Mouse (Mus musculus) thymus, postnatal 10 days (tissue): ENCODE measurements around the gene Magi2.
"Not testable (repeated sequence)": the region's sequence is repeated elsewhere in the genome, so short reads cannot be mapped to it uniquely, and the experiment has no call there.

Source experiments
- DNase-seq, 2 experiments: peaks; one replicate each; pipeline ENCODE4 v3.0.0; 2021; ENCODE audit warnings: low spot score in 2 of 2

The Magi2 gene

GRCm38 (mm10) chr5:19226866-19227243 is at the start of gene Magi2:
Magi2 (plus strand) TSS chr5:19227036.
- DNase-seq = no peak

- DNase-seq = no peak
These were observed 48.2 kb upstream of the Magi2 start for GRCm38 (mm10) chr5:19178594-19178993.

GRCm38 (mm10) chr5:19186175-19186574 is 40.7 kb upstream of the Magi2 start:
- DNase-seq = no peak

GRCm38 (mm10) chr5:19211665-19212064 is 15.2 kb upstream of the Magi2 start:
- DNase-seq = no peak

- no peak for DNase-seq
These were observed 531 bp upstream of the Magi2 start for GRCm38 (mm10) chr5:19226144-19226865.

- DNase-seq = no peak
These were observed 445 bp downstream of the Magi2 start for GRCm38 (mm10) chr5:19227281-19227680.

GRCm38 (mm10) chr5:19227791-19228331 is 1.0 kb downstream of the Magi2 start:
- DNase-seq = no peak

- no peak for DNase-seq
These were observed 15.0 kb downstream of the Magi2 start for GRCm38 (mm10) chr5:19241797-19242196.

- no peak for DNase-seq
These were observed 19.6 kb downstream of the Magi2 start for GRCm38 (mm10) chr5:19246426-19246825.

GRCm38 (mm10) chr5:19247266-19247665 is 20.4 kb downstream of the Magi2 start:
- DNase-seq = no peak

GRCm38 (mm10) chr5:19262816-19263215 is 36.0 kb downstream of the Magi2 start:
- no peak for DNase-seq

GRCm38 (mm10) chr5:19264627-19265026 is 37.8 kb downstream of the Magi2 start:
- DNase-seq = no peak

- no peak for DNase-seq
These were observed 65.7 kb downstream of the Magi2 start for GRCm38 (mm10) chr5:19292581-19292980.

GRCm38 (mm10) chr5:19306656-19307055 is 79.8 kb downstream of the Magi2 start:
- DNase-seq = no peak

GRCm38 (mm10) chr5:19309870-19310269 is 83.0 kb downstream of the Magi2 start:
- DNase-seq = no peak

GRCm38 (mm10) chr5:19322532-19322931 is 95.7 kb downstream of the Magi2 start:
- no peak for DNase-seq

GRCm38 (mm10) chr5:19337561-19337960 is 110.7 kb downstream of the Magi2 start:
- no peak for DNase-seq

GRCm38 (mm10) chr5:19368175-19368574 is 141.3 kb downstream of the Magi2 start:
- DNase-seq = no peak

- DNase-seq = no peak
These were observed 169.0 kb downstream of the Magi2 start for GRCm38 (mm10) chr5:19395876-19396275.

- DNase-seq = no peak
These were observed 173.5 kb downstream of the Magi2 start for GRCm38 (mm10) chr5:19400299-19400698.

- DNase-seq = no peak
These were observed 174.0 kb downstream of the Magi2 start for GRCm38 (mm10) chr5:19400738-19401408.

GRCm38 (mm10) chr5:19404268-19404667 is 177.4 kb downstream of the Magi2 start:
- not testable (repeated sequence) for DNase-seq

GRCm38 (mm10) chr5:19414556-19414955 is 187.7 kb downstream of the Magi2 start:
- DNase-seq = no peak
